Mouse (Mus musculus): ENCODE data around the gene Igf2bp3. TPM values are rescaled to one million over a fixed set of nuclear protein-coding genes. Genes with fewer than 3 reads are reported as not detected.

Igf2bp3 gene
- polyA plus RNA-seq, 1 experiment, result 0.06 TPM

DNA sequence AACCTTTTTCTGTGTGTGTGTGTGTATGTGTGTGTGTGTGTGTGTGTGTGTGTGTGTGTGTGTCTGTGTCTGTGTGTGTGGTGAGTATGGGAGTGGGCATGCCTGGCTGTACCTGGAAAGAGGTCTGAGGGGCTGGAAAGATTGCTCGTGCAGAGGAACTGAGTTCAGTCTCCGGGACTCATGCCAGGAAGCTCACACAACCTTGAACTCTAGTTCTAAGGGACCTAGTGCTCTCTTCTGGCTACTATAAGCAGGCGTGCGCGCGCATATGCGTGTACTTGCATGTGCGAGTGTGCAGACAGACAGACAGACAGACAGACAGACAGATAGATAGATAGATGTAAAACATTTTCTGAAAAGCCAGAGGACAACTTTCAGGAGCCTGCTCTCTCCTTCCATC is 98.5 kb downstream of the Igf2bp3 start:
- Histone ChIP-seq H3K4me3 (ENCODE audit: low read depth, low read length) (no peak overlapping the region), H3K27me3 (ENCODE audit: control insufficient read depth, insufficient read depth, low read length) (no peaks in the 10 kb centered on the region), H3K27ac (ENCODE audit: insufficient read depth, low read depth, low read length) (no peak overlapping the region), H3K4me1 (ENCODE audit: control insufficient read depth, insufficient read depth, insufficient read length, low read length) (peaks cover 6% of the 10 kb centered on the region; the same call in 1 of the 2 replicates), H3K36me3 (ENCODE audit: control insufficient read depth, insufficient read depth, low read length) (no peaks in the 10 kb centered on the region)
- TF ChIP-seq POLR2A (IDR thresholded peaks at IDR 0.05; ENCODE audit: low read depth, low read length) (no peak), CTCF (IDR thresholded peaks at IDR 0.05; ENCODE audit: extremely low read depth, insufficient read length, insufficient replicate concordance, low read depth, low read length) (no peak)
- 72% methylated on average over 8 of the region's 8 CpGs for WGBS

DNA sequence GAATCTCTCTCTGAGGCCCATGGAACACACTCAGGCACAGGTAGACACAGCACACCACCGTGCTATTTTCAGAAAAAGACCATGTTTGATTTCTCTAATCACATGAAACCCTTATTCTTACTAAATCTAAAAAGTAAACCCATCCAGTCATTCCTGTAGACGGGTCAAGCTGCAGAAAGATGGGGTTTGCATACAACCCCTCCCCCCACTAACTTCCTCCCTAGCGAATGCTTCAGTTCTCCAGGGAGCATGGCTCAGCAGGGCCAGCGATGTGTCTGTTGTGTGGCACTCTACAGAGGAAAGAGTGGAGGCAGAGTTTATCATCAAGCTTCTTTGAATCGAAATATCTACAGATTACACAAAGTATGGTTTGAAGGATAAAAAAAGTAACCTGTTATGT is 99.2 kb downstream of the Igf2bp3 start:
- H3K27ac ChIP-seq (ENCODE audit: insufficient read depth, low read depth, low read length), result no peak overlapping the region
- H3K27me3 ChIP-seq (ENCODE audit: control insufficient read depth, insufficient read depth, low read length), result no peaks in the 10 kb centered on the region
- H3K4me3 ChIP-seq (ENCODE audit: low read depth, low read length), result no peak overlapping the region
- no peaks in the 10 kb centered on the region for H3K36me3 ChIP-seq (ENCODE audit: control insufficient read depth, insufficient read depth, low read length)
- peaks cover 6% of the 10 kb centered on the region; the same call in 1 of the 2 replicates for H3K4me1 ChIP-seq (ENCODE audit: control insufficient read depth, insufficient read depth, insufficient read length, low read length)
- whole genome bisulfite sequencing, result 86% methylated on average over 5 of the region's 5 CpGs
- TF ChIP-seq POLR2A (IDR thresholded peaks at IDR 0.05; ENCODE audit: low read depth, low read length), result no peak
- TF ChIP-seq CTCF (IDR thresholded peaks at IDR 0.05; ENCODE audit: extremely low read depth, insufficient read length, insufficient replicate concordance, low read depth, low read length), result no peak

DNA sequence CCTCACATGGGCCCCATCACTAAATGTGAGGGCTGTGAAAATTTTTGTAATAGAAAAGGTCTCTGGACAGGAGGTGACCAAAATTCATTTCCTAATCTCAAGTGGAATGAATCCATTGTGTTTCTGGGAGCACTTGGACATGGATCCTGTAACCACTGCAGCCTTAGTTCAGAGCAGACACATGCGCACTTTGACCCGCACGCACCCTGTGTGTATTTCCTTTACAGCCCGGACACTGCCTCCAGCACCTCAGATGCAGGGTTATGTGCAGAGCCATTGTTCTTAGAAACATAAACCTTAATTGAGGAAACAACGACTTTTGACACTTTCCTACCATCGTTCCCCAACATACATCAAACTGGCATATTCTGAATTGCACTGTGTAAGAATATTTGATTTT is 100.3 kb downstream of the Igf2bp3 start:
- no peak overlapping the region for H3K4me3 ChIP-seq (ENCODE audit: low read depth, low read length)
- TF ChIP-seq CTCF (IDR thresholded peaks at IDR 0.05; ENCODE audit: extremely low read depth, insufficient read length, insufficient replicate concordance, low read depth, low read length), result no peak
- no peak for TF ChIP-seq POLR2A (IDR thresholded peaks at IDR 0.05; ENCODE audit: low read depth, low read length)
- 37% methylated on average over 6 of the region's 6 CpGs for WGBS
- no peaks in the 10 kb centered on the region for H3K27me3 ChIP-seq (ENCODE audit: control insufficient read depth, insufficient read depth, low read length)
- H3K4me1 ChIP-seq (ENCODE audit: control insufficient read depth, insufficient read depth, insufficient read length, low read length), result peaks cover 6% of the 10 kb centered on the region; the same call in 1 of the 2 replicates
- no peaks in the 10 kb centered on the region for H3K36me3 ChIP-seq (ENCODE audit: control insufficient read depth, insufficient read depth, low read length)
- peak overlapping the region; percentile 60; the same call in 1 of the 2 replicates for H3K27ac ChIP-seq (ENCODE audit: insufficient read depth, low read depth, low read length)

DNA sequence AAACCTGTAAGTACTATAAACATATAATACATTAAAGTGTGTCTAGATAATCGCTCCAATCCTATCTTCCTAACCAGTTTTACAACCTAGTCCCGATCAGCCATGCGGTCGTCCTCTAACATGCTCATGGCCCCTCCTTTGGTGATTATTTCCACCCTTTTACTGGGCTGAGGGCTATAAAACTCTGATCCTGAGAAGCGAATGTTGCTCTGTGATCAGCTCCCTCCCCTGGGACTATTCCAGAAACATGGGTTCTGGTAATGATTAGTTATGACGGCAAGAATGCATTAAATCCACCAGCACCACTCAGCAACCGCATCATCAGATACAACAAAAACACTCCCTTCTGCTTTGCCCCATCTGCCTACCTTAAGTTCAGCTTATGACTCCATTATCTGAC is 100.9 kb downstream of the Igf2bp3 start:
- 46% methylated on average over 7 of the region's 7 CpGs for WGBS
- H3K4me3 ChIP-seq (ENCODE audit: low read depth, low read length), result no peak overlapping the region
- H3K27me3 ChIP-seq (ENCODE audit: control insufficient read depth, insufficient read depth, low read length), result no peaks in the 10 kb centered on the region
- no peaks in the 10 kb centered on the region for H3K36me3 ChIP-seq (ENCODE audit: control insufficient read depth, insufficient read depth, low read length)
- H3K4me1 ChIP-seq (ENCODE audit: control insufficient read depth, insufficient read depth, insufficient read length, low read length), result peaks cover 6% of the 10 kb centered on the region; the same call in 1 of the 2 replicates
- TF ChIP-seq POLR2A (IDR thresholded peaks at IDR 0.05; ENCODE audit: low read depth, low read length) (no peak), CTCF (IDR thresholded peaks at IDR 0.05; ENCODE audit: extremely low read depth, insufficient read length, insufficient replicate concordance, low read depth, low read length) (no peak)
- peak overlapping the region; percentile 60 for H3K27ac ChIP-seq (ENCODE audit: insufficient read depth, low read depth, low read length)

DNA sequence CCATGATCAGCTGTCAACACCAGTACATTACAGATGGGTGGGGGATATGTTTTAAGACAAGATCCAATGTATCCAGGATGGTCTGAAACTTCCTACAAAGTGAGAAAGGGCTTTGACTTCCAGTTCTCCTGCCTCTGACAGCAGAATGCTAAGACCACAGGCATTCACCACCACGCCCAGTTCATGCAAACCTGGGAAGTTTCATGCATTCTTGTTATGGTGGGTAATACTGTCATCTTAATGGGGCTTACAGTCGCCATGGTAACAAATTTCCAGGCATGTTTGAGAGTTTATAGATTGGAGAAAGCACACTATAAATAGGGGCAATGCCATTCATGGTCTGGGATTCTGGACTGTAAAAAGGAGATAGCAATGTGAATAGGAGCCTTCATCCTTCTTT is 105.6 kb downstream of the Igf2bp3 start:
- no peaks in the 10 kb centered on the region for H3K27me3 ChIP-seq (ENCODE audit: control insufficient read depth, insufficient read depth, low read length)
- H3K36me3 ChIP-seq (ENCODE audit: control insufficient read depth, insufficient read depth, low read length), result no peaks in the 10 kb centered on the region
- no peak overlapping the region for H3K4me3 ChIP-seq (ENCODE audit: low read depth, low read length)
- H3K27ac ChIP-seq (ENCODE audit: insufficient read depth, low read depth, low read length), result no peak overlapping the region
- TF ChIP-seq CTCF (IDR thresholded peaks at IDR 0.05; ENCODE audit: extremely low read depth, insufficient read length, insufficient replicate concordance, low read depth, low read length) (no peak), POLR2A (IDR thresholded peaks at IDR 0.05; ENCODE audit: low read depth, low read length) (no peak)
- H3K4me1 ChIP-seq (ENCODE audit: control insufficient read depth, insufficient read depth, insufficient read length, low read length), result peaks cover 4% of the 10 kb centered on the region; the same call in 1 of the 2 replicates
- 89% methylated on average over 2 of the region's 2 CpGs for WGBS

DNA sequence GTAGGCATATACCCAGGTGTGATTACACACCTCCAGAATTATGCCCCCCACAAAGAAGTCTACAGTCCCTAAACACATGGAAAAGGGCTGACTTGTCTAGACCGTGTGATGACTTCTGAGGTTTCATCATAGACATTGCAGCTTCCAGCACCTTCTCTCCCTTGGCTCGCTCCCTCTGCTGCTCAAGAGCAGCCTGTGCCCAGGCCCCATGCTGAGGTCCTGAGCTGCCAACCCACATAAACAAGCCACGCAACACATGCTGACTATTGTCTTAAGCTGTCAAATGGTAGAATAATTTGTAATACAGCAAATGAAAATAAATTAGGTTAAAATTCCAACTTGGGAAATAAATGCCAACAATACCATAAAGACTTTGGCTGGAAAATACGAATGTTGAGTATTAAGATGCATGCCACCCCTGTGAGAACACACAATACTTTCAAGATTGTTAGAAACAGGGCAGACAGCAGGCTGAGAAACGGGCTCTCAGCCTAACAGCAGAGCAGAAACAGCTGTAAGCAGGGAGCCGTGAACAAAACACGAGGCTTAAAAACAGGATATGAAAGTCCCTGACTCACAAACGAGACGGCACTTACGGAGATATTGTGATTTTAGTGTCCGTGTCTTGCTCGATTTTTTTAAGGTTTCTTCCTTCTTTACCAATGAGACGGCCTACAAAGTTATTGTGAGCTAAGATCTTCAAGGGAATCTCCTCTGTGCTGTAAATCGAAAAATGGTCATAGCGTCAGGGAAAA is 107.8 kb downstream of the Igf2bp3 start:
- WGBS, result 84% methylated on average over 15 of the region's 15 CpGs
- Histone ChIP-seq H3K4me3 (ENCODE audit: low read depth, low read length) (no peak overlapping the region), H3K27me3 (ENCODE audit: control insufficient read depth, insufficient read depth, low read length) (no peaks in the 10 kb centered on the region), H3K27ac (ENCODE audit: insufficient read depth, low read depth, low read length) (no peak overlapping the region), H3K36me3 (ENCODE audit: control insufficient read depth, insufficient read depth, low read length) (no peaks in the 10 kb centered on the region), H3K4me1 (ENCODE audit: control insufficient read depth, insufficient read depth, insufficient read length, low read length) (no peaks in the 10 kb centered on the region)
- no peak for TF ChIP-seq POLR2A (IDR thresholded peaks at IDR 0.05; ENCODE audit: low read depth, low read length)
- no peak for TF ChIP-seq CTCF (IDR thresholded peaks at IDR 0.05; ENCODE audit: extremely low read depth, insufficient read length, insufficient replicate concordance, low read depth, low read length)

DNA sequence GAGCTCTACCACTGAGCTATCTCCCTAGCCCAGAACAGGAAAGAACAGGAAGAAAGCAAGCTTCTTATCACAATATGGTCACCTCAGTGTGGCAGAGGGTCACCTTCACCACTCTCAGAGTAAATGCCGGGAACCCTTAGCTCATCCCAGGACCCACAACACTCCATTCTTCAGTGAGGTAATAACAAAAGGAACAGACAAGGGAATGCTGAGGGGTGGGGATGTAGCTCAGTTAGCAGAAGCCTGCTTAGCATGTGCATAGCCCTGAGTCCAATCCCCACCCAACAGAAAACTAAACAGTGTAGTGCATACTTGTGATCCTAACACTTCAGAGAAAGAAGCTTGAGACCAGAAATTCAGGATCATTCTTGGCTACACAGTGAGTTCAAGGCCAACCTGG is 115.7 kb downstream of the Igf2bp3 start:
- Histone ChIP-seq H3K4me3 (ENCODE audit: low read depth, low read length) (no peak overlapping the region), H3K27me3 (ENCODE audit: control insufficient read depth, insufficient read depth, low read length) (no peaks in the 10 kb centered on the region), H3K4me1 (ENCODE audit: control insufficient read depth, insufficient read depth, insufficient read length, low read length) (peaks cover 7% of the 10 kb centered on the region; the same call in 1 of the 2 replicates), H3K36me3 (ENCODE audit: control insufficient read depth, insufficient read depth, low read length) (no peaks in the 10 kb centered on the region), H3K27ac (ENCODE audit: insufficient read depth, low read depth, low read length) (no peak overlapping the region)
- TF ChIP-seq CTCF (IDR thresholded peaks at IDR 0.05; ENCODE audit: extremely low read depth, insufficient read length, insufficient replicate concordance, low read depth, low read length), result no peak
- no peak for TF ChIP-seq POLR2A (IDR thresholded peaks at IDR 0.05; ENCODE audit: low read depth, low read length)
- WGBS, result 86% methylated on average over 1 of the region's 1 CpGs
